Mouse (Mus musculus): ENCODE measurements at regions not wholly inside any gene's neighbourhood (a gene's known extent, or its start where the extent isn't known, plus 50 kb on each side); places are given as distances from the start of the nearest gene placed in this dataset.
"Not testable (repeated sequence)": the region's sequence is repeated elsewhere in the genome, so short reads cannot be mapped to it uniquely, and the experiment has no call there.

DNA sequence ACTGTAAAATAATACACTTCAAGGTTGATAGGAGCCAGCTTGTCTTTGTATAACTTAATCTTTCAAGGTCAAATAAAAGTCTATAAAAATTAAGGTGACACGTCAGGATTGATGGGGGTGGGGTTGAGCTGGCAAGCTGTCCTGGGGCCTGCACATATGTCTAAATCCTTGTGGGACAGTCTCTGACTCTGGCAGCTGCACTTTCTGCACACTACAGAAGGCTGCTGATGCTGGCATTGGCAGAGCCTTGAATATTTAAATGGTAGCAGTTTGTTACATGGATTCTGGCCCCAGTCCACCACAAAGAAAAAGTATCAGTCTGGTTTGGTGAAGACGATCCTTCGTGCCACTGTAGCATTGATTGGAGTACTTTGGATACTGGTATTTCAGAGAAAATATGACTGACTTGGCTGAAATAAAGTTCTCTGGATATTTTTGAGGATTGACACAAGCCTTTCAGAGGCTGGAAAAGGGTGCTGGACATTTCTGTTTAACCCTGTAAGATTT is 3648.0 kb downstream of the 9330182O14Rik start:
- not testable (repeated sequence) for DNase-seq (ENCODE audit: extremely low read depth, low read depth)

DNA sequence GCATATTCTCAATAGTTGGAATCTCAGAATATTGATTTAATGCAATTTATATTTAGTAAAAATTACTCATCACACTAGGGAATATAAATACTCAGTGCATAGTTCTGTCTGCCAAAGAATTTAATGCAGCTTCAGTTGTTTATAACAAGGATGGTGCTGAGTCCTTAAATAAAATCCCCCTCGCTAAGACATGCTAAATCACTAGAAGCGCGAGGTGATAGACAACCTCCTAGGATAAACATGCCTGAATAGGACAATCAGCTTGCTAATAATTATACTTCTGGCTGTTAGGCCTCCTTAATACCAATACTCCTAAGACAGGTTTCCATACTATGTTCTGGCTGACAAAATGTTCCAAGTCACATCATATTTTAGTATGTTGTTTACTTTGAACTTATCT is 3650.0 kb downstream of the 9330182O14Rik start:
- no peak for DNase-seq (ENCODE audit: extremely low read depth, low read depth)

DNA sequence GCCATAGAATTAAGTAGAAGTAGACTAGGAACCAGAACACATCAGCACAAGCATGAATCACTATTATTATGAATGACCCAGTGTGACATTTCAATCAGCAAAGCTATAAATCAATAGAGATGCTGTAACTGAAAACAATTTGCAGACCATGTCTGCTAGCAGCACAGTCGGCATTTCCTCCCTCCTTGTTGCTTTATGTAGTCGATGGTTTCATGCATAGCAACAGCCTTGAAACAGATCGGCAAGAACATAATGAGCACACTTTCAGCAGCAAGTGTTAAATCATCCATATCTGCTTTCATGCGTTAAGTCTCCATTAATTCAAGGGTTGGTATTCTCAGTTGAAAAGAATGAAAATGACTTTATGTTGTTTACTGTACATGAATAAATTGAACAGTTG is 3669.2 kb downstream of the 9330182O14Rik start:
- DNase-seq (ENCODE audit: extremely low read depth, low read depth): no peak
